Mouse (Mus musculus) thymus, postnatal 0 days (tissue): Measurements from ENCODE around the gene B9d1. TPM values are rescaled to one million over a fixed set of nuclear protein-coding genes. Genes with fewer than 3 reads are reported as not detected.

Experiments
- DNase-seq: peaks from one replicate; pipeline ENCODE4 v3.0.0-alpha.2; 2015; ENCODE audit warnings: low spot score
- polyA plus RNA-seq: library from polyadenylated mRNA; unstranded; fragments of >200 nt; fragmentation: Nextera tagmentation; extraction: Ambion mirVana; gene quantifications from 2 replicates; pipeline ENCODE4 v1.2.1, GENCODE M21; 2015

Gene B9d1
- polyA plus RNA-seq, 1 experiment from 2014 or later, result 8.9 TPM

DNA sequence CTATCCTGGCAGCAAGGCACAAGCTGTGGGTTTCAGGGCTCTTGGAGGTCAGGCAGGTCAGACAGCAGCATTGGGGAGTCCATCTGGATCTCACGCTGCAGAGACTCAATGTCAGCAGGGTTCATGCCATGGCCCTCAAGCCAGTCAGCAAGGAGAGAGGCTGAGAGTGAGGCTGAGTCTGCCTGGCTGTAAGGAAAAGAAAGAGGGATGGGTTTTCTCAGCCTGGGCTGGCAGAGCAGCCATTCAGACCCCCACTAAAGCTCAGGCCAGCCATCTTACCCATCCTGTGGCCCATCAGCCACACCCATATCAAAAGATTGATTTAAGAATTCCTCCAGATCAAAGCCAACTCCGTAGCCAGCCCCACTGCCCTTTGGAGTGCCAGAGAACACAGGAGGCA is 15.9 kb upstream of the B9d1 start:
- DNase-seq, result no peak

DNA sequence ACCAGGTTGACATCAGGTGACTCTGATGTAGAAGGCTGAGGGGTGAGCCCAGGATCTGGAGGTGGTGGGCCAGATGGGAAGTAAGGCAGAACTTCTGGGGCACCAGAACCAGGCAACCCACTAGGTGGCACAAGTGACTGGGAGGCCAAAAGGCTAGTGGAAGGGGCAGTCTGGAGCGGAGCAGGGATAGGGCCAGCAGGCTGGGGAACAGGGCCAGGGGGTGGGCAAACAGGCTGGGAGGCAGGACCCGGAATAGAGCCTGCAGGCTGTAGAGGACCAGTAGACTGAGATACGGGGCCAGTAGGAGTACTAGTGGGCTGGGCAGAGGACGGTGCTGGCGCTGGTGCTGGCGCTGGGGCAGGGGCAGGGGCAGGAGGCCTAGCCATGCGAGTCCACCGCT is 15.1 kb upstream of the B9d1 start:
- DNase-seq, result no peak

DNA sequence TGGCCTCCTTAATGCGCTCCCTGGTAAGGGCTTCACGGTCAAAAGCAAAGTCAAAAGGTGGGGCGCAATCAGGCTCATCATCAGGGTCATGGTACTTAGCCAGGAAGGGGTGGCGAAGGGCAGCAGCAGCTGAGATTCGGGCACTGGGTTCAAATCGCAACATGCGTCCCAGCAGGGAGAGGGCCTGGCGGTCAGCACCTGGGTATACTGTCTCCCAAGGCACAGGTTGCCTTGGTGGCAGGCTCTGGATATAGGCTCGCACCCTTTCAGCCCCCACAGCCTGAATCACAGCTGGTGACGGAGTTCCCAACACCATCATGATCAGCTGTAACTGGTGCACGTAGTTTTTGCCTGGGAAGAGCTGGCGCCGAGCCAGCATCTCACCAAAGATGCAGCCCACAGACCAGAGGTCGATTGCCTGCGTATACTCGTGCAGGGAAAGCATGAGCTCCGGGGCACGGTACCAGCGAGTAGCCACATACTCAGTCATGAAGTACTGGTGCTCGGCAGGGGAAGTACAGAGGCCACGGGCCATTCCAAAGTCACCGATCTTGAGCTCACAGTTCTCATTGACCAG is 13.9 kb upstream of the B9d1 start:
- DNase-seq, result no peak

DNA sequence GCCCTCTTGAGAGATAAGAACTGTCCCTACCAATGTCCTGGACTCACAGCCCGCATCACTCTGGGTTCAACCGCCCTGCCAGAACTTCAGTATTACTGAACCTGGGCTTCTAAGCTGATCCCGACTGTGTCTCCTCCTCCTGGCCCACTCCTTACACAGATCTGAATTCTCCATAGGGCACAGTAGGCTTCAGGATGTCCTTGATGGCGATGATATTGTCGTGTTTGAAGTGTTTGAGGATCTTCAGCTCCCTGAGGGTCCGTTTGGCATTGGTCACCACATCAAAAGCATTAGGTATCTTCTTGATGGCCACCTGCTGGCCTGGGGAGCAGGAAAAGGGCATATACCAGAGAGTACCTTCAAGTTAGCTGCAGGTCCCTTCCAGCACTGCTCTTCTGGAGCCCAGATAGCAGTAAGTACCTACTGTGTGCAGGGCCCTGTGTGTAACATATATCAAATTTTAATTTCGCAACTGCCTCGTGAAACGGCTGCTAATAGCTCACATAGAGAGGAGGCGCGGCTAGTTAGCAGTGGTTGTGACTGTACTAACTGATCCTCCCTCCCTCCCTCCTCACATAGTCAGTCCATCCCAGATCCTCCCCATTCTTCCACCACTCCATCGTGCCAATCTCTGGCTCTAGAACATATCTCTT is 12.1 kb upstream of the B9d1 start:
- DNase-seq, result no peak

GRCm38 (mm10) chr11:61493525-61494128 is 11.3 kb upstream of the B9d1 start:
- DNase-seq, result no peak

DNA sequence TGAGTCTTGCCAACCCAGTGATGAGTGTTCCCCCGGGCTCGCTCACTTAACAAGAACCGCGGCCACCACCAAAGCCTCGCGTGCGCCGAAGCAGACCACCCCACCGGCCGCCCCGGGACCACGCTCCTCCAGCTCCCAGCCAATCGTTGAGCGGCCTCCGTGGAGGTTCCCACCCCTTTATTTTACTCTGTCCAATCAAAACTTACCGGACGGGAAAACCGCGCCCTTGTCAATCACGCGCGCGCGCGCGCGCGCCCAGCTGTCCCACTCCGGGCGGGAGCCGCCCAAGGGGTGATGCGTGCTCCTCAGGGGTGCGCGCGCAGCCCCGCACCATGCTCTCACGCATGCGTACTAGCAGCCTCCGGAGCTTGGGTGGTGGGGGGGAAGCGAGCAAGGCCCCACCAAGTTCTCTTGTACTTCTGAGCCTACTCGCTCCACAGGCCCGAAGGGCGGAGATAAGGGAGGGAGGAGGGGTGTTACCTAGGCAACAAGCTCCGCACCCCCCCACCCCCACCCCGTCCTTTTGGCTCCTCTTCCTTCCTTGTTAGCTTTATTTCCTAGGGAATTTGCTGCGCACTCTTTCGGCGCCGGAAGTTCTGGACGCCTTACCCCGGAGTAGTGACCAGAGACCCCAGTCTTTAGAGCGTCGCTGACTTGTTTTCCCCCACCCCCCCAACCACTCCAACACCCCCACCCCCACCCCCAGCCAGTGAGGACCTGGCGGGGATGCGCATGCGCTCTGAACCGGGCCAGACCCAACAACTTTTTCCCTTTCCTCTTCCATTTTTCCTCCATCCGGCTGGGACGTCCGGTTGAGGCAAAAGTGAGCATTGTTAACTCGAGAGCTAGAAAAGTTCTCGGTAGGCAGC is 10.6 kb upstream of the B9d1 start, which contains the start of gene Mapk7:
Gene Mapk7 (minus strand): TSS at position 278 of the 869 bp plus-strand sequence.
- DNase-seq, result peak; percentile 100

DNA sequence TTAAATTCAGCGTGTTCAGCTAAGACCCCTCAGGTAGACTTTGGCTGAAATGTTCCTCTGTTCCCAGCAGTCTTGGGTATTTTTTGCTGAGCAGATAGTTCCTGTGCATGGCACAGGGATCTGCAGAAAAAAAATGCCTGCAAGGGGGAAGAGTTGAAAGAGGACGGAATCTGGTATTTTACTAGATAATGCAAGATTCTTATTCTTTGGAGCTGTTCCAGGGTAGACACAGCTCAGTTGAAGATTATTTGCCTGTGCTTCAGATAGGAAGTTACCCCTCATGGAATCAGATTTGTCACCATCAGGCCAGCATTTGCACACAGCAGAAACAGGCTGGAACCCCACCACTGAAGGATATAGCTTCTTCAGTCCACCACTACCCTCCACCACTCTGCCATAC is 9.4 kb upstream of the B9d1 start:
- no peak for DNase-seq

- DNase-seq, result no peak
Measured at GRCm38 (mm10) chr11:61497490-61497889, 7.5 kb upstream of the B9d1 start.

DNA sequence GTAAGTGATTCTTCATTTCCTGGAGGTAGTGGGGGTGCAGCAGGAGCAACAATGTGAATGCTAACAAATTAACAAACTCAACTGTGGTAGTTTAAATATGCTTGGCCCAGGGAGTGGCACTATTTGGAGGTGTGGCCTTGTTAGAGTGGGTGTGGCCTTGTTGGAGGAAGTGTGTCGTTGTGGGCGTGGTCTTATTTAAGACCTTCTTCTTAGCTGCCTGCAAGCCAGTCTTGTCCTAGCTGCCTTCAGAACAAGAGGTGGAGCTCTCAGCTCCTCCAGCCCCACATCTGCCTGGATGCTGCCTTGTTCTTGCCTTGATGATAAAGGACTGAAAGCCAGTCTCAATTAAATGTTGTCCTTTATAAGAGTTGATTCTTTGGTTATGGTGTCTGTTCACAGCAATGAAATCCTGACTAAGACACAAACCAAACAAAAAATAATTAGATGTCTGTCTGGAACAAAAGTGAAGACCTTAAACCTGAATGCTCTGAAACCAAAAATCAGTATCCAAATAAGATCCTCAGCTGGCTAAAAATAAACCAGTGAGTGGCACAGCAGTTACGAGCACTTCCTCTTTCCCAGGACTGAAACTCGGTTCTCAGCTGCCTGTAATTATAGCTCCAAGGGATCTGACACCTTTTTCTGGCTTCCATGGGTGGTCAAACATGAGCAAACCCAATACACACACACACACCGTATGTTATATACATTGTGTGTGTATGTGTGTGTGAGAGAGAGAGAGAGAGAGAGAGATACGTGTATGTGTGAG is 6.0 kb upstream of the B9d1 start:
- DNase-seq, result no peak

GRCm38 (mm10) chr11:61503933-61504332 is 1.0 kb upstream of the B9d1 start:
- no peak for DNase-seq

- peak; percentile 32 for DNase-seq
Measured at GRCm38 (mm10) chr11:61514953-61515352, 10.0 kb downstream of the B9d1 start.

DNA sequence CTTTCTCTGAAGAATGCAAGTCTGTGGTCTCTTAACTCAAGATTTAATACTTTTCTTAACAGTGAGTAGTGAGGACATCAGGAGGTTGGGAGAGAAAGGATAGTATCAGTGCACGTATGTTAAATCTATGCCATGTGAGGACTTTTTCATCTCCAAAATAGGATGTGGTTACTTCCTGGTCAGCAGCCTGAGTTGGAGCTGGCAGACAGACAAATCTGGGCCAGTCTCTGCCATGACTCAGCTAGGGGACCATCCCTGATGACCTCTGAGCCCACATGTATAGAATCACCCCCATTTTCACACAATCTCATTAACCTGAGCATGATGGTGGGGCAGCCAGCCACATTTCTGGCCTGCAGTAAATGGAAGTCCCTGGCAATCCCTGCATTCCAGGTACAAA is 13.0 kb downstream of the B9d1 start:
- DNase-seq, result no peak

- DNase-seq, result no peak
Measured at GRCm38 (mm10) chr11:61518871-61519270, 13.9 kb downstream of the B9d1 start.

GRCm38 (mm10) chr11:61519484-61520107 is 14.7 kb downstream of the B9d1 start:
- DNase-seq, result no peak

- DNase-seq, result no peak
Measured at GRCm38 (mm10) chr11:61526872-61527271, 21.9 kb downstream of the B9d1 start.

DNA sequence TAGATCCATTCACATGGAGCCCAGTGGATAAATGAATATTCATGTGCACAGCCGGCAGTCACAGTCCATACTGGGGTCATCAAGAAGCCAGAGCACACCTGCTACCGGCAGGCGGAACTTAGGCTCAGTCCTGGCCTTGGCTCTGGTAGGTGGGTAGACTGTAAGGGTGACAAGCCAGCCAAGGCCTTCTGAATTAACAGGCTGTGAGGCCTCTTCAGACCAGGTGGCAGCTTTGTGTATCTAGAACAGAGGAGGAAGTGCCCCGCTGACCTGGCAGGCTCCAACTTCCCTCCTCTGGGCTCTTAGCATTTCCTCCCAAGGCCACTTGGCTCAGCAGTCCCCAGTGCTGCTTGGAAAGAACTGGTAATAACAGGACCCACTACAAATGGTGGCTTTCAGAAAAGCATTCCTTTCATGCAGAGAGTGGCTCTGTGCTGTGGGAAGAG is 24.3 kb downstream of the B9d1 start:
- no peak for DNase-seq

- no peak for DNase-seq
Measured at GRCm38 (mm10) chr11:61532820-61533219, 27.9 kb downstream of the B9d1 start.

GRCm38 (mm10) chr11:61533571-61533970 is 28.6 kb downstream of the B9d1 start:
- DNase-seq, result no peak

- DNase-seq, result no peak
Measured at GRCm38 (mm10) chr11:61535530-61535929, 30.6 kb downstream of the B9d1 start.

DNA sequence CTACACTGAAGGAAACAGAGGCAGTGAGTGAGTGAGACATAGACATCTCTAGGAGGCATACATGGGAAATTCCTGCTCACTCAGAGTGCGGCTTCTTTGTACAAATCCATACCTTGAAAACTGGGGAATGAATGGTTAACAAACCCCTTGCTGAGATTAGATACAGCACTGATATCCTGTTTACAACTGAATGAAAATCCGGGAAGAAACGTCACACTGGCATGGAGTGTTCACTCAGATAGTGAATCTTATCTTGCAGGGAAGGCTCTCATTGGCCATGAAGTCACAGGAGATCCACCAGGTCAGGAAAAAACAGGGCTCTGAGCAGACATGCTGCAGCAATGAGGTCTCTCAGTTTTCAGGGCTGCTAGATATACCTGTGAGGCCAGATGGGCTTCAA is 32.0 kb downstream of the B9d1 start:
- DNase-seq, result no peak

- no peak for DNase-seq
Measured at GRCm38 (mm10) chr11:61537362-61537761, 32.4 kb downstream of the B9d1 start.
